Mouse (Mus musculus): ENCODE data around the gene Rtn2. TPM values are rescaled to one million over a fixed set of nuclear protein-coding genes. Genes with fewer than 3 reads are reported as not detected.

Gene Rtn2
- total RNA-seq, 2 experiments from 2014 or later, result 110 to 122 TPM

DNA sequence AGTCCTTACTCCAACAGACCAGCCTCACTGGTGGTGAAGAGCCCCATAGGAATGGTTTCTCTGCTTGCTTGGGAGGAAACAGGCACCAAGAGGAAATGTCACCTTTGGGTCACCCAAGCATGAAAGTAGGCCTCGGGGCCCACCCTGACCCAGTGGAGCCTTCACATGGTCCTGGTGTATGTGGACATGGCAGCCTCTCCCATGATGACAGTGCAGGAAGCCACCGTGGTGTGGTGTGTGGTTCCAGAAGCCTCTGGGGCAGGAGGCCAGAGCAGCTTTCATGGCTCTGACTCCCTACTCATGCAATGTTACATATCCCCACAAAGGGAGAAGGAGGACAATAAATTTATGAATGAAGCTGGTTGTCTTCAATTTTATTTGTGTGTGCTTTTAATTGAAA is 34.9 kb upstream of the Rtn2 start:
- Histone ChIP-seq H3K27ac (no peak overlapping the region), H3K4me3 (no peak overlapping the region)
- intact Hi-C loops (cut with DNase I), result no loop called here
- no peak for DNase-seq (ENCODE audit: extremely low spot score in 1 of 2, low spot score in 2 of 2)
- no peak for TF ChIP-seq CTCF (IDR thresholded peaks at IDR 0.05)

DNA sequence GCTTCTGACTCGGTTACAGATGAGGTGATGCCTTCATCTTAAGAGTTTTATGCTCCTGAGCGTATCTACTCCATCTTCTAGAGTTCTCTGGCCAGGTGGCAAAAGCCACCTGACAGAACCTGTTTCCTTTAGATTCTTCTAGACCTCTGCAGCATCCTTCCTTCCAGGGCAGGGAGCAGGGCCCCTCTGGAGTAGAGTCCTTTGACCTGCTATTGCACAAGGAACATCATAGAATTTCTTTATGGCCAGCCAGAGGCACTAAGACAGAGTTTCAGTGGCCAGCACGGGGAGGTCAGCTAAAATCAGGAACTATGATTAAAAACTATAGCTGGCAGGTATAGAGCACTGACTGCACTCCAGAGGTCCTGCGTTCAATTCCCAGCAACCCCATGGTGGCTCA is 30.3 kb upstream of the Rtn2 start:
- intact Hi-C loops (cut with DNase I), result no loop called here
- no peak overlapping the region for H3K4me3 ChIP-seq
- TF ChIP-seq CTCF (IDR thresholded peaks at IDR 0.05), result no peak
- no peak overlapping the region for H3K27ac ChIP-seq
- DNase-seq (ENCODE audit: extremely low spot score in 1 of 2, low spot score in 2 of 2), result no peak

DNA sequence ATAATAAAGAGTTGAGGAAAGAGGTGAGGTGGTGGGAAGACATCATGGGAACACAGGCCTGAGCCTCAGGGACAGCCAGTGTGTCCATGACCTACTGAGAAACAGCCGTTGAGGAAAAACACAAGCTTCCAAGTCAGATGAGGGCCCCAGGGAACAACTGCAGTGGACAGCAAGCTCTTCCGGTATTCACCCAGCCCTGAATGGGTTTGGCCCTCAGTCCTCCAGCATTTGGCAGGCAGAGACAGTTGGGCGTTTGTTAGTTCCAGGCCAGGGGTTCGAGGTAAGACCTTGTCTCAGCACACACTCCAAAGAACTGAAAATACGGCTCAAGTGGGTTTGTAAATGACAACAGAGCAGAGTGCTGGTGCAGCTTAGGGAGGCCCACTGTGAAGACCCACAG is 29.0 kb upstream of the Rtn2 start:
- intact Hi-C loops (cut with DNase I), result no loop called here

DNA sequence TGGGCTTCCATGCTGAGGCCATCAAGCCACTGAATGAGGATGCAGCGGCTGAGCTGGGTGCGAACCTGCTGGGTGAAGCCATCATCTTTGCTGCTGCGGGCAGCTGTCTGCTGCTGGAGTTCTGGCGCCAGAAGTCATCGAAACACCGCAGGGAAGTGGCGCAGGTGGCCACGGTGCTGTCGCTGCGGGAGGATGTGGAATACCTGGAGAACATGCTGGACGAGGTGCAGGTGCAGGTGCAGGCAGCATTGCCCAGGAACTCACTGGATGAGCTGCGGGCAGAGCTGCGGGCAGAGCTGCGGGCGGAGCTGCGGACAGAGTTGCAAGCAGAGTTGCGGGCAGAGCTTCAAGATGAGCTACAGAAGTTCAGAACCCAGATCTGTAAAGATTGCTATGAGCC is 27.0 kb upstream of the Rtn2 start:
- TF ChIP-seq CTCF (IDR thresholded peaks at IDR 0.05), result no peak
- Histone ChIP-seq H3K27ac (no peak overlapping the region), H3K4me3 (no peak overlapping the region)
- intact Hi-C loops (cut with DNase I), result no loop called here
- no peak for DNase-seq (ENCODE audit: extremely low spot score in 1 of 2, low spot score in 2 of 2)

More for the DNA sequence above, 29.0 kb upstream of the Rtn2 start:
- H3K4me3 ChIP-seq, result no peak overlapping the region
- H3K27ac ChIP-seq, result no peak overlapping the region
- no peak for TF ChIP-seq CTCF (IDR thresholded peaks at IDR 0.05)
- no peak for DNase-seq (ENCODE audit: extremely low spot score in 1 of 2, low spot score in 2 of 2)

DNA sequence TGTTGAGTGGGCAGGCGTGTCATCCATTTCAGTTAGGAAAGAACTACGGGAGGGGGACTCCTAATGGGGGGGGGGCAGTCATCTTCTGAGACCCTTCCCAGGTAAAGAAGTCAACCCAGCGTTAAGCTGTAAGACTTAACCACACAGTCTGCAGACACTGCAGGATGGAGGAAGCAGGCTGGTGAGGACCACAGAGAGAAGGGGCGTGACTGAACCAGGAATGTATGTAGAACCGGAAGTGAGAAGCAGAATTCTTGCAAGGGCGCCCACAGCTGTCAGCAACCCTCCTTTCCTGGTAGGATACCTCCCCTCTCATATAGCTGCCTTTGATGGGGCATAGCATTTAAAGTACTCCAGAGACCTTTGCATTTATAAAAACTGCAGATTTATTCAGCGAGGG is 25.9 kb upstream of the Rtn2 start:
- intact Hi-C loops (cut with DNase I), result no loop called here
- no peak for TF ChIP-seq CTCF (IDR thresholded peaks at IDR 0.05)
- no peak for DNase-seq (ENCODE audit: extremely low spot score in 1 of 2, low spot score in 2 of 2)
- Histone ChIP-seq H3K4me3 (no peak overlapping the region), H3K27ac (no peak overlapping the region)

DNA sequence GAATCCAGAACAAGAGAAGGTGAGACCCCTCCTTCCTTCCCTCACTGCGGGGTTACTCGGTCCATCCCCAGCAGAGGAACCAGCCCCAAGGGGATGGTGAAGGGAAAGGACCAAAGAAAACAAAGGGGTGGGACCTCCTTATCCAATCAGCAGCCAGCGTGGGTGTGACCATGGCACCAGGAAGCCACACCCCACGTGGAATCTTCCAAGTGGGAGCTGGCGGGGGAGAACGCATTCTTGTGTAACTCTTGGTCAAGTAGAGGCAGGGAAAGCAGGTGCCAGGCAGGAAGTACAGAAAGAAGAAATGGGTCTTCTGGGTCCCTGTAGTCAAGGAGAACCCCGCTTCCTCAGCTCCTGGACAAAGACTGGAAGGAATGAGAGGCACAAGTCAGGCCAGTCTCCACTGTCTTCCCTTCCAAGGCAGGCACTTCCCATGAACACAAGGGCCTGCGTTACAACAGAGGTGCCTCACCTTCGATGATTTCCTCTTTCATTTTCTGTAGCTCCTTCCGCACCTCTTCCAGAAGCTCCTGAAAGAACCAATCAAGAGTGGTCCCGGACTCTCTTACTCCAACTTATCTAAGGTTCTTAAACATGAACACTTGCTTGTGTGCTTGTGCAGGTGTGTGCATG is 24.9 kb upstream of the Rtn2 start:
- peak; percentile 29 to 45 for DNase-seq (ENCODE audit: extremely low spot score in 1 of 2, low spot score in 2 of 2)
- no peak overlapping the region for H3K4me3 ChIP-seq
- TF ChIP-seq CTCF (IDR thresholded peaks at IDR 0.05), result no peak
- intact Hi-C loops (cut with DNase I), result no loop called here
- no peak overlapping the region for H3K27ac ChIP-seq

DNA sequence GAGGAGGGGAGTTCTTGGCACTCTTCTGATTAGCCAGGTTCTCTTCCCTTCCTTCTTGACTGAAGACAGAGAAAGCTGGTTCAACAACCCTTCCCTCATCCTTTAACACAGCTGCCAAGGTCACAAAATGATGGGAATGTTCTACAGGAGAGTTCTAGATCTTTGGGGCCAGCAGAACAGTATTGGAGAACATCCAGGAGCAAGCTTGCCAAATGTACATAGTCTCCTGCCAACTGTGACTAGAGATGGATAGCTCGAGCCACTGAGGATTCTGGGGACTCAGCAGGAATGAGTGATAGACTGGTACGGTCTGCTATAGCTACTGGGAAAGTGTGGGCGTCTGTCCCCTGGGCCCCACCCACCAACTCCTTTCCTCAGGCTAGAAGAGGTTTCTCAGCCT is 24.1 kb upstream of the Rtn2 start:
- no peak for TF ChIP-seq CTCF (IDR thresholded peaks at IDR 0.05)
- Histone ChIP-seq H3K27ac (no peak overlapping the region), H3K4me3 (no peak overlapping the region)
- DNase-seq (ENCODE audit: extremely low spot score in 1 of 2, low spot score in 2 of 2), result no peak
- intact Hi-C loops (cut with DNase I), result no loop called here

DNA sequence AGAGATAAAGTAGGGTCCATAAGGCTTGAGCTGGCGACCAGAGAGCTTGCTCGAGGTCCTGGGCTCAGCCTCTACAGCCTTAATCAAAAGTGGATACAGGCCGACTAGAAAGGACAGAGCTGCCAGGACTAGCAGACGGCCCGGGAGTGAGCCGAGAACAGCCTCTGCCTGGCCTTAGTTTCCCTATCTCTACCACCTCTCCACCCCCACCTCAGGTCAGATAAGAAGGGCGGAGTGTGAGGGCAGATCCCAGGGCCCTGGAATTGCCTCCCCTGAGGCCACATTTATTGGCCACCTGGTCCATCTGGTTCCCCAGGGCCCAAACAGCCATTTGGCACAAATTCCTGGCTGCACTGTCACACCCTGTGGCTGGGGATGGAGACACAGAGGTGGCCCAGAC is 17.3 kb upstream of the Rtn2 start:
- no peak overlapping the region for H3K4me3 ChIP-seq
- no peak for DNase-seq (ENCODE audit: extremely low spot score in 1 of 2, low spot score in 2 of 2)
- no peak for TF ChIP-seq CTCF (IDR thresholded peaks at IDR 0.05)
- H3K27ac ChIP-seq, result no peak overlapping the region
- intact Hi-C loops (cut with DNase I), result no loop called here

DNA sequence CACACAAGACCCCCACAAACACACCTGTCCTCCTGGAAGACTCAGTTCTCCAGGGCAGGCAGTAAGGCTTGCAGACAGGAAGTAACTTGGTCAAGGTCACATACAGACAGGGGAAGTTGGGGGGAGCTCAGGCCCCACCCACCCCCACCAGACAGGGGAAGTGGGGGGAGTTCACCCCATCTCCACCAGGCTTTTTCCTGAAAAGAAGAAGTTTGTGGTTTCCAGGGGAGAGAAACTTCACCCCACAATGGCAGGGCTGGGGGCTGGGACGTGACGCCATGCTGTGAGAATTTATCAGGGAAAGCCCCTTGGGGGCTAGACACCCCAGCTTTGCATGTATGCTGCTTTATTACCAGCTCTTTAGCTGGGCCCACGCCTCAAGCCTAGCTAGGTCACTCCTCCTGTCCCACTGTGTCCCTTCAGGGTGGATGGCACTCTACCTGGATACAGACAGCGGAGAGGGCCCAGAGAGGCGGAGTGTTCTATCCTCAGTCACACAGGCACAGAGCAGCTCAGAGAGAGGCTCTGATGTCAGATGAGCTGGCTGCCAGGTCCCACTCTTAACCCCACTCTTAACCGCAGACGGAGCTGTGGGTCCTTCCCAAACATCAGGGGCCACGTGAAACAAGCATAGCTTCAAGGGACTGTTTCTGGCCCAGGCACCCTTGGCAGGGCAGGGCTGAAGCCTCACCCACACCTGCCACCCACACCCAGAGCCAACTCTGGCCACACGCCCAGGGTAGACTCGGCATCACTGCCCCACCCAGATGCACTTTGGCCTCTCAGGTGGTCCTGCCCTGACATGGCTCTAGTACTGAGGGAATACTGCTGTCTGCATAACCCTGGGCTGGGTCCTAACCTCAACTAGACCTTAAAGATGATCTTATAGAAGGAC is 16.2 kb upstream of the Rtn2 start:
- intact Hi-C loops (cut with DNase I), result no loop called here
- no peak for DNase-seq (ENCODE audit: extremely low spot score in 1 of 2, low spot score in 2 of 2)
- Histone ChIP-seq H3K4me3 (no peak overlapping the region), H3K27ac (no peak overlapping the region)
- TF ChIP-seq CTCF (IDR thresholded peaks at IDR 0.05), result no peak

DNA sequence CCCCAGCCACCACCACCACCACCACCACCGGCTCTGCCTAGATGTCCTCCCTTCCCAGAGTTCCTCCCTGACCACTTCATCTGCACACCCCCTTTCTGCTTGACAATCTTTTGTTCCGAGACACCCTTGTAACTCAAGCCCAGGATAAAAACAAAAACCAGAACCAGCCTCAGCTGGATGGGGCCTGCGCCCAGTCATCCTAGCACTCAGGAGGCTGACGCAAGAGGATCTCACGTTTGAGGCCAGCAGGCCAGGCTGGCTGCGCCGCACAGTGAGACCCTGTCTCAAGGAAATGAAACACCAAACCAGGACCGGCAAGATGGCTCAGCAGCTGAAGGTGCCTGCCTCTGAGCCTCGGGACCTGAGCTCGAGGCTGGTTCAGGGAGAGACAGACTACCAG is 15.4 kb upstream of the Rtn2 start:
- intact Hi-C loops (cut with DNase I), result no loop called here
- Histone ChIP-seq H3K27ac (no peak overlapping the region), H3K4me3 (no peak overlapping the region)
- TF ChIP-seq CTCF (IDR thresholded peaks at IDR 0.05), result no peak
- DNase-seq (ENCODE audit: extremely low spot score in 1 of 2, low spot score in 2 of 2), result no peak

DNA sequence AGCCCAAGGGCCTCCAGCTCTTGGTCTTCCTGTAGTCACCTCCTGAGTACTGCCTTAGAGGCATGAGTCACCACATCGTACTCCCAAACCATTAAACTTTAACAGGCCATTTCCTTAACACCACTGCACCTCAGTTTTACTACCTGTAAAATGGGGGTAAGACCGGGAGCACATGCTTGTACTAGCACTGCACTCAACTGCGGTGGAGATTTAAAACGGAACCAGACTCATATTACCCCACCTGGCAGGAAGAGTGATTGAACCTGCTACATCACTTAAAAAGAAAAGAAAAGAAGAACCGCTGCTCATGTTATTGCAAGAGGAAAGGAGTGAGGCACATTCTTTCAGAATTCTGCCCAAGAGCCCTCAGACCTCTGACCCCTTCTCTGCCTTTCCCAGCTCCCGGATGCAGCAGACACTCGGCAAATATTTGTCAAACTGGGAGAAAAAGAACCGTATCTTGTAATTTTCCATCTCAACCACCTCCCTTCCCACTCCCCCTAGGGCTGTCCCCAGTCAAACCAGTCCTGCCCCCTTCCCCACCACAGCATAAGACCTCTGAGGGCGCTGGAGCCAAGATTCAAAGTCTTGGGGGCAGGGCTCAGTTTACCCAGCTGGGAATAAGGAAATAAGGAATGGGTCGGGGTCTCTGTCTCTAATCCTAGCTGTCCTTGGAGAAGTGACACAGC is 13.3 kb upstream of the Rtn2 start:
- intact Hi-C loops (cut with DNase I), result no loop called here
- TF ChIP-seq CTCF (IDR thresholded peaks at IDR 0.05), result no peak
- H3K27ac ChIP-seq, result peak overlapping the region; percentile 24
- DNase-seq (ENCODE audit: extremely low spot score in 1 of 2, low spot score in 2 of 2), result no peak
- peak overlapping the region; percentile 98; the same call in 1 of the 2 replicates for H3K4me3 ChIP-seq

DNA sequence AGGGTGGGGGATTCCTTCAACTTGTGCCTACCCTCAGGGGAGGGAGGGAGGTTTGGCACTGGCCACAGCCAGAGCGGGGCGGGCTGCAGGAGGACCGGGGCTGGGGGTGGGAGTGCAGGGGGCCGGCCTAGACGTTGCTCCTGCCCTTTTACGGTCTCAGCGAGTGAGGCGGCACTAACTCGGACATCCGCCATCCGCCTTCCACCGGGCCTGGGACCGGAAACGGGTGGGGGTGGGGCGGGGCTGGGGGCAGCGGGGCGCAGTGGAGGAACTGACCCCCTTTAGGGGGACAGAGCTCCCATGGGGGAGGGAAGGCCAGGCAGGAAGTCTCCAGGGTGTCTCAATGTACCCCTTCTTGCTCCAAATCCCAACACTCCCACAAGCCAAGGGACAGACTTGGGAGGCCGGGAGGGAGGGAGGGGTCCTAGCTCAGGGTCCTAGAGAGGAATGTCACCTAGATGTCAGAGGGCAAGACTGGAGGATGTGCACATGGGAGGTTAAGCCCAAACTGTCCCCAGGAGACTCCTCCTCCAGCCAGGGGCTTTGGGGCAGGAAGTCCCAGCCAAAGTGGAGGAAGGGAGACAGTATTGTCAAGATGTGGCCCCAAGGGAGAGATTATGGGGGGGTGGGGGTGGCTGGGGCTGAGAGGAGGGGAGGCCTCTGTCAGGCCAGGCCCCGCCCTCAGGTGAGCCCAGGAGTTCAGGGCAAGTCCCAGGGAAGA is 12.5 kb upstream of the Rtn2 start:
- DNase-seq (ENCODE audit: extremely low spot score in 1 of 2, low spot score in 2 of 2), result no peak
- H3K27ac ChIP-seq, result peak overlapping the region; percentile 72
- peak overlapping the region; percentile 98 for H3K4me3 ChIP-seq
- intact Hi-C loops (cut with DNase I), result no loop called here
- TF ChIP-seq CTCF (IDR thresholded peaks at IDR 0.05), result no peak
